In genomic region chr12:7650851-7651250, GRCm38 (mm10) we compare ENCODE assay signal across 26 mouse cellular contexts.
DNase-seq lines count a peak whose midpoint lies in the region; ATAC-seq and TF ChIP-seq lines count a peak whose summit lies in the region.
"Had no signal": no experiment of that assay in that cellular context is flagged by ENCODE, and none has a peak within 500 bp of the region (broad histone marks: within the 10 kb centered on the region; RNA-seq: fewer than 3 reads in every experiment).

No protein-coding gene starts in this region.

- no peaks in the 10 kb centered on the region for H3K27me3 ChIP-seq in forebrain, postnatal 0 days (ENCODE audit: insufficient read depth, low read length)
- H3K27me3 ChIP-seq in forebrain, embryonic 10.5 days (ENCODE audit: poor library complexity, severe bottlenecking) = no peaks in the 10 kb centered on the region
- H3K27me3 ChIP-seq in hindbrain, embryonic 13.5 days = no peaks in the 10 kb centered on the region
- no peaks in the 10 kb centered on the region for H3K27me3 ChIP-seq in hindbrain, embryonic 16.5 days (replicated peaks; ENCODE audit: control insufficient read depth, insufficient read depth, low read length)
- H3K27me3 ChIP-seq: CH12.LX; embryonic facial prominence, embryonic 13.5 days; embryonic facial prominence, embryonic 15.5 days; forebrain, embryonic 13.5 days; forebrain, embryonic 15.5 days; Patski had no signal

- H3K27ac ChIP-seq in forebrain, postnatal 0 days (ENCODE audit: low read depth, low read length) = no peak overlapping the region
- no peak overlapping the region for H3K27ac ChIP-seq in forebrain, embryonic 10.5 days
- H3K27ac ChIP-seq in hindbrain, embryonic 13.5 days = 0 out of 2 replicates have a peak overlapping the region, but pooled peaks have one; percentile 35
- H3K27ac ChIP-seq in hindbrain, embryonic 16.5 days (ENCODE audit: low read depth, low read length) = no peak overlapping the region
- H3K27ac ChIP-seq: embryonic facial prominence, embryonic 13.5 days; embryonic facial prominence, embryonic 15.5 days; forebrain, embryonic 13.5 days; forebrain, embryonic 15.5 days had no signal

- no peaks in the 10 kb centered on the region for H3K9me3 ChIP-seq in forebrain, postnatal 0 days (ENCODE audit: low read length)
- no peaks in the 10 kb centered on the region for H3K9me3 ChIP-seq in forebrain, embryonic 10.5 days
- H3K9me3 ChIP-seq in hindbrain, embryonic 13.5 days = no peaks in the 10 kb centered on the region
- H3K9me3 ChIP-seq in hindbrain, embryonic 16.5 days (ENCODE audit: control insufficient read depth, low read length) = no peaks in the 10 kb centered on the region
- H3K9me3 ChIP-seq: embryonic facial prominence, embryonic 13.5 days; embryonic facial prominence, embryonic 15.5 days; forebrain, embryonic 13.5 days; forebrain, embryonic 15.5 days; G1E had no signal

- ATAC-seq in forebrain, postnatal 0 days = peak; percentile 36; the same call in 1 of the 2 replicates
- ATAC-seq in hindbrain, embryonic 13.5 days (ENCODE audit: low FRiP score) = no peak
- no peak for ATAC-seq in hindbrain, embryonic 16.5 days
- ATAC-seq: activated CD4-positive, CD25-positive, alpha-beta regulatory T cell, adult 4 months; CD4-positive, CD25-positive, alpha-beta regulatory T cell, adult 4 months; forebrain, embryonic 13.5 days; forebrain, embryonic 15.5 days; Patski had no signal

- H3K4me1 ChIP-seq in forebrain, postnatal 0 days (ENCODE audit: insufficient read depth) = no peaks in the 10 kb centered on the region
- no peaks in the 10 kb centered on the region for H3K4me1 ChIP-seq in forebrain, embryonic 10.5 days
- no peaks in the 10 kb centered on the region for H3K4me1 ChIP-seq in hindbrain, embryonic 13.5 days (replicated peaks)
- no peaks in the 10 kb centered on the region for H3K4me1 ChIP-seq in hindbrain, embryonic 16.5 days (ENCODE audit: control insufficient read depth, insufficient read depth, low read depth, low read length)
- H3K4me1 ChIP-seq: embryonic facial prominence, embryonic 13.5 days; embryonic facial prominence, embryonic 15.5 days; forebrain, embryonic 13.5 days; forebrain, embryonic 15.5 days had no signal

- no peak overlapping the region for H3K9ac ChIP-seq in forebrain, postnatal 0 days
- no peak overlapping the region for H3K9ac ChIP-seq in hindbrain, embryonic 13.5 days
- H3K9ac ChIP-seq in hindbrain, embryonic 16.5 days (ENCODE audit: low read depth, low read length) = no peak overlapping the region
- H3K9ac ChIP-seq: embryonic facial prominence, embryonic 13.5 days; embryonic facial prominence, embryonic 15.5 days; forebrain, embryonic 13.5 days; forebrain, embryonic 15.5 days had no signal

- no peak overlapping the region for H3K4me3 ChIP-seq in forebrain, postnatal 0 days (ENCODE audit: low read depth, low read length)
- no peak overlapping the region for H3K4me3 ChIP-seq in forebrain, embryonic 10.5 days
- H3K4me3 ChIP-seq in hindbrain, embryonic 13.5 days = no peak overlapping the region
- no peak overlapping the region for H3K4me3 ChIP-seq in hindbrain, embryonic 16.5 days (ENCODE audit: low read length)
- H3K4me3 ChIP-seq: embryonic facial prominence, embryonic 13.5 days; embryonic facial prominence, embryonic 15.5 days; erythroblast, embryonic 14.5 days; forebrain, embryonic 13.5 days; forebrain, embryonic 15.5 days had no signal

- no peak overlapping the region for H3K4me2 ChIP-seq in forebrain, postnatal 0 days (ENCODE audit: low read depth)
- no peak overlapping the region for H3K4me2 ChIP-seq in hindbrain, embryonic 13.5 days
- no peak overlapping the region for H3K4me2 ChIP-seq in hindbrain, embryonic 16.5 days (ENCODE audit: low read length)
- H3K4me2 ChIP-seq: embryonic facial prominence, embryonic 13.5 days; embryonic facial prominence, embryonic 15.5 days; forebrain, embryonic 13.5 days; forebrain, embryonic 15.5 days had no signal

- 81% methylated on average over 3 of the region's 3 CpGs for WGBS in forebrain, postnatal 0 days
- WGBS in forebrain, embryonic 10.5 days = 92% methylated on average over 3 of the region's 3 CpGs
- 88% methylated on average over 3 of the region's 3 CpGs for WGBS in hindbrain, embryonic 13.5 days
- WGBS in hindbrain, embryonic 16.5 days = 90% methylated on average over 3 of the region's 3 CpGs

- no peaks in the 10 kb centered on the region for H3K36me3 ChIP-seq in forebrain, postnatal 0 days (ENCODE audit: insufficient read depth)
- no peaks in the 10 kb centered on the region for H3K36me3 ChIP-seq in forebrain, embryonic 10.5 days (replicated peaks)
- no peaks in the 10 kb centered on the region for H3K36me3 ChIP-seq in hindbrain, embryonic 13.5 days
- no peaks in the 10 kb centered on the region for H3K36me3 ChIP-seq in hindbrain, embryonic 16.5 days (ENCODE audit: control insufficient read depth, insufficient read depth, low read length)
- H3K36me3 ChIP-seq: embryonic facial prominence, embryonic 13.5 days; embryonic facial prominence, embryonic 15.5 days; forebrain, embryonic 15.5 days; G1E had no signal

- TF ChIP-seq CTCF in forebrain, postnatal 0 days (IDR thresholded peaks at IDR 0.05; ENCODE audit: low read depth) = no peak

- no peak for DNase-seq in forebrain, postnatal 0 days
- DNase-seq in forebrain, embryonic 10.5 days (ENCODE audit: extremely low spot score, low spot score) = no peak
- DNase-seq in brain, adult 2 months (ENCODE audit: low read depth, low spot score) = peak; percentile 22
- DNase-seq: adrenal gland, adult 8-10 months; adrenal gland, postnatal 14 days; adrenal gland, postnatal 36 days; B cell, adult 2 months; cerebellum, adult 11 months; cerebellum, adult 18-20 months; cerebellum, adult 8-10 months; cerebellum, adult 9-11 months; cerebellum, postnatal 14 days; cerebellum, postnatal 36 days; embryo, embryonic 11 days had no signal
